Mouse (Mus musculus) erythroblast, embryonic 14.5 days (primary cell): ENCODE results near the gene Ros1.

Experiments used
- GATA1 ChIP-seq: IDR thresholded peaks from 2 replicates; pipeline ENCODE4 v1.6.1; 2012; ENCODE audit warnings: low read length, inconsistent platforms, mixed read lengths
- TAL1 ChIP-seq: IDR thresholded peaks from 3 replicates; pipeline ENCODE4 v1.6.1; 2012; ENCODE audit warnings: low read length, inconsistent platforms, mixed read lengths

GRCm38 (mm10) chr10:52039392-52039791 lies 155.7 kb downstream of the Ros1 start:
- TF ChIP-seq GATA1 (no peak), TAL1 (no peak)
